Mouse (Mus musculus): ENCODE measurements around the gene Capn2. TPM values are rescaled to one million over a fixed set of nuclear protein-coding genes. Genes with fewer than 3 reads are reported as not detected.
A peak's percentile ranks its signal among the peaks of the same experiment; 100 is the strongest.

The Capn2 gene
- polyA plus RNA-seq, 1 experiment from 2014 or later = 116 TPM

DNA sequence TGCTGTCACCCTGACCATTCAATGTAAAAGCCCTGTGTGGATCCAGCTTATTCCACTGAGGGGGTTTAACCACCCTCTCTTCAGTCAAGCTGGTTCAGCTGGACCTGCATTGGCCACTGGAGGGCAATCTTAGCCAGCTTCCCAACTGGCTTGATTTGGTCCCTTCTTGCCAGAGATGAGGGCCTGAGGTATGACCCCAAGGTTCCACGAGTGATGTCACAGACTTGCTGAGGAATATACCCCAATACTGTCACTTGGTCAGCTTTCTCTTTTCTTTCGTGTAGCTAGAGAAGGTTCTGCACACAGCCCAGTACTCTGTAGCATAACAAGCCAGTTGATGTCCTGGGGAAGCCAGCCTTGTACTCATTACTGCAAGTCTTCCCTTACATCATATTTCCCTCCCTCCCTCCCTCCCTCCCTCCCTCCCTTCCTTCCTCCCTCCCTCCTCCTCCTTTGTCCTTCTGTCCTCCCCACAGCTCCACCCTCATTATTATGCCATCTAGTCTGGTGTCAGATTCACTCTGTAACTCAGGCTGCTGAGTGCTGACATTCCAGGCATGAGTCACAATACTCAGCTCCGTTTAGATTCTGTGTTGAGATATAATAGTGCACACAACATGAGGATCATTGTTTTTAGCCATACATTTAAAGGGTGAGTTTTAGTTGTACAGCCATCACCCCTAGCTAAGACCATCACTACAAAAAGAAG is 43.1 kb upstream of the Capn2 start:
- Histone ChIP-seq H3K9me3 (ENCODE audit: low read depth, low read length) (no peaks in the 10 kb centered on the region), H3K4me2 (no peak overlapping the region), H3K36me3 (ENCODE audit: insufficient read depth) (no peaks in the 10 kb centered on the region), H3K27me3 (ENCODE audit: insufficient read depth, low read length) (no peaks in the 10 kb centered on the region), H3K4me3 (ENCODE audit: low read depth, low read length) (no peak overlapping the region), H3K27ac (ENCODE audit: low read depth) (no peak overlapping the region), H3K9ac (no peak overlapping the region), H3K4me1 (ENCODE audit: insufficient read depth) (peaks cover 6% of the 10 kb centered on the region; the same call in 1 of the 2 replicates)
- TF ChIP-seq CTCF (IDR thresholded peaks at IDR 0.05; ENCODE audit: low read depth) = peak; percentile 86
- WGBS = 9% methylated on average over 3 of the region's 3 CpGs
- ATAC-seq (ENCODE audit: insufficient read depth) (peak; percentile 30; the same call in 1 of the 2 replicates), DNase-seq (peak; percentile 83)

DNA sequence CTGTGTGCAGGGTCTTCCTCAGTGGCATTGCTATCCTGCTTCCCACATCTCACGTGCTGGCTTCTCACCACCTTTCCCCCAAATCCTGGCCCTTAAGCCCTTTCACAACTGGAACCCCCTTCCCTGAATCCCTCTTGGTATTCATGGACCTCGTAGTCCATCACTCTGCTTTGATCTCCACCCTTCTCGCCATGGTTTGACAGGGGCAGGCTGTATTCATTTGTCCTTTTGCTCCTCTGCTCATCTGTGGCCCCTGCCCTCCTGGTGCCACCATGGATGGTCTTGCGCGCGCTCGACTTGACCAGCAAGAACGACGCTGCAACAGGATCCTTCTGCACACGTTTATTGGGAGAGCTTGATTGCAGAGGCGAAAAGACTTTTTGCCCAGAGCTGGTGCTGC is 42.1 kb upstream of the Capn2 start:
- H3K4me1 ChIP-seq (ENCODE audit: insufficient read depth) = peaks cover 6% of the 10 kb centered on the region; the same call in 1 of the 2 replicates
- no peaks in the 10 kb centered on the region for H3K36me3 ChIP-seq (ENCODE audit: insufficient read depth)
- 81% methylated on average over 10 of the region's 11 CpGs for WGBS
- H3K4me2 ChIP-seq = no peak overlapping the region
- no peak overlapping the region for H3K9ac ChIP-seq
- ATAC-seq (ENCODE audit: insufficient read depth) (no peak), DNase-seq (no peak)
- no peak overlapping the region for H3K4me3 ChIP-seq (ENCODE audit: low read depth, low read length)
- H3K27me3 ChIP-seq (ENCODE audit: insufficient read depth, low read length) = no peaks in the 10 kb centered on the region
- no peaks in the 10 kb centered on the region for H3K9me3 ChIP-seq (ENCODE audit: low read depth, low read length)
- no peak overlapping the region for H3K27ac ChIP-seq (ENCODE audit: low read depth)
- TF ChIP-seq CTCF (IDR thresholded peaks at IDR 0.05; ENCODE audit: low read depth) = no peak

GRCm38 (mm10) chr1:182558271-182558670 is 40.9 kb upstream of the Capn2 start:
- H3K9ac ChIP-seq = no peak overlapping the region
- no peak for TF ChIP-seq CTCF (IDR thresholded peaks at IDR 0.05; ENCODE audit: low read depth)
- no peak for DNase-seq

GRCm38 (mm10) chr1:182553649-182554375 is 36.4 kb upstream of the Capn2 start:
- WGBS = 57% methylated on average over 12 of the region's 12 CpGs
- Histone ChIP-seq H3K4me1 (ENCODE audit: insufficient read depth) (no peaks in the 10 kb centered on the region), H3K9ac (no peak overlapping the region), H3K4me2 (no peak overlapping the region), H3K36me3 (ENCODE audit: insufficient read depth) (no peaks in the 10 kb centered on the region), H3K4me3 (ENCODE audit: low read depth, low read length) (no peak overlapping the region), H3K27me3 (ENCODE audit: insufficient read depth, low read length) (no peaks in the 10 kb centered on the region), H3K27ac (ENCODE audit: low read depth) (no peak overlapping the region), H3K9me3 (ENCODE audit: low read depth, low read length) (no peaks in the 10 kb centered on the region)
- DNase-seq = peak; percentile 80
- ATAC-seq (ENCODE audit: insufficient read depth) = peak; percentile 73; the same call in 1 of the 2 replicates
- peak; percentile 88 for TF ChIP-seq CTCF (IDR thresholded peaks at IDR 0.05; ENCODE audit: low read depth)

More at GRCm38 (mm10) chr1:182558271-182558670, 40.9 kb upstream of the Capn2 start:
- no peaks in the 10 kb centered on the region for H3K9me3 ChIP-seq (ENCODE audit: low read depth, low read length)
- H3K27ac ChIP-seq (ENCODE audit: low read depth) = no peak overlapping the region
- peaks cover 6% of the 10 kb centered on the region; the same call in 1 of the 2 replicates for H3K4me1 ChIP-seq (ENCODE audit: insufficient read depth)
- no peak overlapping the region for H3K4me2 ChIP-seq
- no peaks in the 10 kb centered on the region for H3K36me3 ChIP-seq (ENCODE audit: insufficient read depth)
- 71% methylated on average over 4 of the region's 4 CpGs for WGBS
- no peak overlapping the region for H3K4me3 ChIP-seq (ENCODE audit: low read depth, low read length)
- H3K27me3 ChIP-seq (ENCODE audit: insufficient read depth, low read length) = no peaks in the 10 kb centered on the region
- no peak for ATAC-seq (ENCODE audit: insufficient read depth)

GRCm38 (mm10) chr1:182550761-182551160 is 33.4 kb upstream of the Capn2 start:
- Histone ChIP-seq H3K9ac (no peak overlapping the region), H3K27me3 (ENCODE audit: insufficient read depth, low read length) (no peaks in the 10 kb centered on the region), H3K4me2 (no peak overlapping the region), H3K9me3 (ENCODE audit: low read depth, low read length) (no peaks in the 10 kb centered on the region), H3K4me1 (ENCODE audit: insufficient read depth) (no peaks in the 10 kb centered on the region), H3K36me3 (ENCODE audit: insufficient read depth) (no peaks in the 10 kb centered on the region), H3K27ac (ENCODE audit: low read depth) (no peak overlapping the region), H3K4me3 (ENCODE audit: low read depth, low read length) (no peak overlapping the region)
- TF ChIP-seq CTCF (IDR thresholded peaks at IDR 0.05; ENCODE audit: low read depth) = no peak
- ATAC-seq (ENCODE audit: insufficient read depth) (no peak), DNase-seq (no peak)
- WGBS = 63% methylated on average over 8 of the region's 8 CpGs

DNA sequence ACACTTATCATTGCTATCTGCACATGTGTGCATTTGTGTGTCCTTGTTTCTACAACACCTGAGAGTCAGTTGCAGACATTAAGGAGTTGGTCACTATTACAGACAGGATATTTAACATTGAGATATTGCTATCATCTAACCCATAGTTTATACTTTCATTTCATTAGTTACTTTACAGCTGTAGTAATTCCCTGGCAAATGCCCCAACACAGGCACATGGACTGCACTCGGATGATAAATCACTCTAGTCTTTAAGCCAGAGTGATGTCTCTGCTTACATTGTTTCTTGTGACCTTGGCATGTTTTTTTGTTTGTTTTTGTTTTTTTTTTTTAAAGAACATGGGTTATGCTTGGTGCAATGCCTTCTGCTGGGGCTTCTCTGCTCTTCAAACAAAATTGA is 26.5 kb upstream of the Capn2 start:
- no peak for TF ChIP-seq CTCF (IDR thresholded peaks at IDR 0.05; ENCODE audit: low read depth)
- Histone ChIP-seq H3K4me1 (ENCODE audit: insufficient read depth) (0 out of 2 replicates have a peak, but pooled peaks cover 1% of the 10 kb centered on the region), H3K9me3 (ENCODE audit: low read depth, low read length) (no peaks in the 10 kb centered on the region), H3K36me3 (ENCODE audit: insufficient read depth) (no peaks in the 10 kb centered on the region), H3K27ac (ENCODE audit: low read depth) (no peak overlapping the region), H3K4me3 (ENCODE audit: low read depth, low read length) (no peak overlapping the region), H3K4me2 (no peak overlapping the region), H3K27me3 (ENCODE audit: insufficient read depth, low read length) (no peaks in the 10 kb centered on the region), H3K9ac (no peak overlapping the region)
- no peak for DNase-seq
- 55% methylated on average over 1 of the region's 1 CpGs for WGBS
- ATAC-seq (ENCODE audit: insufficient read depth) = no peak

DNA sequence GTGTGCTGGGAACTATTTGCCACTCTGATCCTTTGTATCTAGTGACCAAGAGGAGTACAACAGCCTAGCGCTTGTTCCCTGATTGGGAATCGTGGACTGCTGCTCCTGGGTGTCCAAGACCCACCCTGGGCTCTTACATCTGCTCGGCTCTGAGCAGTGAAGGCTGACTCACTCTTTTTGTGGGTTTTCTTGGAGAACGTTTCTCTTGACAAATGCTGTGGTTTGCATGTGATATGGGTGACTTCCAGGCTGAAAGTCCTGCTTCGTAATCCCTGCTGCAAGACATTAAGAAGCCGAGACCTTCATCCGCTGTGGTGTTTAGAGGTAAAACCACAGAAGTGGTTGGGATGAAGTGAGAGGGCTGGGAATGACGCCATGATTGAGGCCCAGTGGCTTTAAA is 25.7 kb upstream of the Capn2 start:
- Histone ChIP-seq H3K4me1 (ENCODE audit: insufficient read depth) (0 out of 2 replicates have a peak, but pooled peaks cover 3% of the 10 kb centered on the region), H3K9ac (no peak overlapping the region), H3K27me3 (ENCODE audit: insufficient read depth, low read length) (no peaks in the 10 kb centered on the region), H3K9me3 (ENCODE audit: low read depth, low read length) (no peaks in the 10 kb centered on the region), H3K36me3 (ENCODE audit: insufficient read depth) (no peaks in the 10 kb centered on the region), H3K4me2 (no peak overlapping the region), H3K27ac (ENCODE audit: low read depth) (no peak overlapping the region), H3K4me3 (ENCODE audit: low read depth, low read length) (no peak overlapping the region)
- DNase-seq (no peak), ATAC-seq (ENCODE audit: insufficient read depth) (no peak)
- WGBS = 64% methylated on average over 8 of the region's 8 CpGs
- no peak for TF ChIP-seq CTCF (IDR thresholded peaks at IDR 0.05; ENCODE audit: low read depth)
